Mouse (Mus musculus): Measurements from ENCODE around the gene Tmcc2. TPM values are rescaled to one million over a fixed set of nuclear protein-coding genes. Genes with fewer than 3 reads are reported as not detected.

Tmcc2 gene
- polyA plus RNA-seq, 1 experiment from 2014 or later = 33.3 TPM

DNA sequence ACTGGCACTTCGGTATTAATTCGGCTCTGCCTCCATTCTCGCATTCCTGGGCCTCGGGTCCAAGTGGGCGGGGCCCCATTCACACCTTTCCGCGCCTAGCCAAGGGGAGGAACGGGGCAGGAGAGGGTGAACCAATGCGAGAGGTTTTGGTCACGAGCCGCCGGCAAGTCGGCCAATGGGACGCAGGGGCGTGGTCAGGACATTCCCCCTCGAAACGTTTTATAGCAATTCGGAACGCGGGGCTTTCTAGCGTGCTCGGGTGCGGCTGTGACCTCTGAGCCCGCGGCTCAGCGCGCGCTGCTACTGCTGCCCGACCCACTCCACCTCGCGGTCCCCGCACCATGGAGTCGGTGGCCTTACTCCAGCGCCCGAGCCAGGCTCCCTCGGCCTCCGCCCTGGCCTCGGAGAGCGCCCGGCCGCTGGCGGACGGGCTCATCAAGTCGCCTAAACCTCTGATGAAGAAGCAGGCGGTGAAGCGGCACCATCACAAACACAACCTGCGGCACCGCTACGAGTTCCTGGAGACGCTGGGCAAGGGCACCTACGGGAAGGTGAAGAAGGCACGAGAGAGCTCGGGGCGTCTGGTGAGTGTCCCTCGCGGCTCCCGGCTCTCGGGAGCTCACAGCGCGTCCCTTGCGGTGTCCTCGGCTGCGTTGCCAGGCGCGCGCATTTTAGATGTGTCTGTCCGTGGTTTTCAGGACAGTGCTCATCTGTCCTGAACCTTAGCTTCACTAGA is 75.0 kb downstream of the Tmcc2 start, which contains the start of gene Nuak2:
TSS of gene Nuak2 (plus strand) at position 238 of the 736 bp plus-strand sequence.
- ATAC-seq (replicated peaks) = peak; percentile 82
- peak within 1 kb of the TSS; percentile 80 for H3K4me3 ChIP-seq
- H3K9me3 ChIP-seq = no peaks in the 10 kb centered on the region
- peak within 1 kb of the TSS; percentile 73 for H3K27ac ChIP-seq (replicated peaks)
- under 1% methylated on average over 67 of the region's 67 CpGs for WGBS
- H3K27me3 ChIP-seq = no peaks in the 10 kb centered on the region
- H3K36me3 ChIP-seq = no peaks in the 10 kb centered on the region
- peak within 1 kb of the TSS; percentile 74 for H3K4me2 ChIP-seq (replicated peaks)
- peak within 1 kb of the TSS; percentile 67 for H3K9ac ChIP-seq (replicated peaks)
- peaks cover 44% of the 10 kb centered on the region for H3K4me1 ChIP-seq

DNA sequence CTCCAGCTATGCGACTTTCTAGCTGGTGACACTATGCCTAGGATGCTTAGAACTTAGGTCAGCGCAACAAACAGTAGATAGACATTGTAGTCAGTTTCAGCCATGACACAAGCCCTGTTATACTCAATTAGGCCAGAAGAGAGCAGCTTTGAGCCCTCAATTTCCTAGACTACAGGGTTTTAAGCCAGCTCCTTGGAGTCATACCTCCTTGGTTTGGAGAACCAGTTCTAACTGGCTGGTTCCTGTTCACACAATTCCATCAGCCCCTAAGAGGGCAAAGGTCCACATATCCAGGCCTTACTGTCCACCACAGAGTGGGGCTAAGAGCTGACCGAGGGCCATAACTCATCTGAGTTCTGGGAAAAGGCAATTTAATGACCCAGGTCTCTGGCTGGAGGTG is 78.4 kb downstream of the Tmcc2 start:
- Histone ChIP-seq H3K36me3 (no peaks in the 10 kb centered on the region), H3K4me2 (replicated peaks) (no peak overlapping the region), H3K4me3 (no peak overlapping the region), H3K27ac (replicated peaks) (no peak overlapping the region), H3K9me3 (no peaks in the 10 kb centered on the region), H3K4me1 (peaks cover 20% of the 10 kb centered on the region), H3K27me3 (no peaks in the 10 kb centered on the region), H3K9ac (replicated peaks) (no peak overlapping the region)
- 55% methylated on average over 3 of the region's 3 CpGs for WGBS
- ATAC-seq (replicated peaks) = 0 out of 2 replicates have a peak, but pooled peaks have one; percentile 10

DNA sequence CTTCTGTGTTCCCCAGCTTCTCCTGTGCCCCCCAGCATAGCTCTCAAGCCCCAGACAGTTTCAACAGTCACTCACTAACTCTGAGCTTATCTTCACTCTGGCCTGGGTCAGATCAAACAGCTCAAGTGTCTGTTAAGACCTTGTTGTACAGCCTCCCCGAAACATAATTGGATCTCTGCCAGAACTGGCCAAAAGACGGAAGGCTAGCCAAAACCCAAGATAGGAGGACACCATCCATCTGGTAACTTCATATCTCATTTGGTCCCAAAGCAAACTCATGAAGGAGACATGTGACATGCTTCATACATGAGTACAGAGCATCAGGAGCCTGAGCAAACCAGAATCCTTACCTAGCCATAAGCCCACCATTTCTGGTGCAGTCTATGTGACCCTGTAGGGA is 79.0 kb downstream of the Tmcc2 start:
- peaks cover 13% of the 10 kb centered on the region for H3K4me1 ChIP-seq
- no peak for ATAC-seq (replicated peaks)
- no peaks in the 10 kb centered on the region for H3K36me3 ChIP-seq
- H3K4me2 ChIP-seq (replicated peaks) = no peak overlapping the region
- no peaks in the 10 kb centered on the region for H3K27me3 ChIP-seq
- H3K9me3 ChIP-seq = no peaks in the 10 kb centered on the region
- H3K4me3 ChIP-seq = no peak overlapping the region
- H3K27ac ChIP-seq (replicated peaks) = no peak overlapping the region
- no peak overlapping the region for H3K9ac ChIP-seq (replicated peaks)
- WGBS = 47% methylated on average over 2 of the region's 2 CpGs

DNA sequence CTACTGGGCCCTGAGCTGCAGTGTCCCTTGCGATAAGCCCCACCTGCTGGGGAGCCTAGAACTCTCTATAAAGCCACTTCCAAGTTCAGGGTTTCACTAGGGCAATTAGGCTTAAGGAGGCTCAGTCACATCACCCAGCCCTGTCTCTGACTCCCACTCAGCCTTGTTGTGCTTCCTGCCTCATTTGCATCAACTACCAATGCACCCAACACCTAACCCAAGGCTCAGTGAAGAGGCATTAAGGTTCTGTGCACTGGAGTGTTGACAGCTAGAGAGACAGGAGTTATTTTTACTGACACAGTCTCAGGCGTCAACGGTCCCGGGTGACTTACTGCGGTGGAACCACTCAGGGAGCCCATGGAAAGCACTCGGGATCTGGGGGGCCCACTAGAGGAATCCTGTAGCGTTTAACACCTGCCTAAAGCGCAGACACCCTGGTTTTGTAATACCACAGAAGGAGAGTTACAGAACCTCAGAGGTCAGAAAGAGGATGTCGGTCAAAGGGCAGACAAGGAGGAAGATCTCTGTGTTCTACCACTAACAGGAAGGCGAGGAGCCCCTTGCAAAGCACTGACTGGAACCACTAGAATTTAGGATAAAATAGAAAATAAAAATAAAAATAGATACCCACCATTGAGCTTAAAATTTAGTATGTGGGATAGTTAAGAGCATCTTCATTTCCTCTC is 79.8 kb downstream of the Tmcc2 start:
- no peaks in the 10 kb centered on the region for H3K9me3 ChIP-seq
- 82% methylated on average over 10 of the region's 10 CpGs for WGBS
- H3K9ac ChIP-seq (replicated peaks) = no peak overlapping the region
- H3K4me1 ChIP-seq = peaks cover 6% of the 10 kb centered on the region
- H3K4me3 ChIP-seq = no peak overlapping the region
- H3K36me3 ChIP-seq = no peaks in the 10 kb centered on the region
- no peak overlapping the region for H3K4me2 ChIP-seq (replicated peaks)
- no peak overlapping the region for H3K27ac ChIP-seq (replicated peaks)
- H3K27me3 ChIP-seq = no peaks in the 10 kb centered on the region
- ATAC-seq (replicated peaks) = no peak

DNA sequence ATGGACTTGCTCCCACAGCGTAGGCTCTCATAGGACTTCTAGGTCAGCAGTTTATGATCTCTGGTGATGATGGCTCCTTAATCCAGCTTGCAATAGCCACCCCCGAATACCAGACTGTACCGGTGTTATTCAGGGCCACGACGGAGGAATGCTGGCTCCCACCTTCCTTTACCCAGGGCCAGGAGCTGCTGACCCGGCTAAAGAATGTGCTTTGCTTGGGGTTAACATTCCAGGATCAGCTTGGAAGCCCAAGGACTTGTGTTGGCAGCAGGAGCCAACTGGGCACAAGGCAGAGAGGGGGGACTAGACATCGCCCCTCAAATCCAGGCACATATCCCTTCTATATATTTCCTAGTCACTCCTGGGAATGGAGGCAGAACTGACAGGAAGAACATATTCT is 80.3 kb downstream of the Tmcc2 start:
- Histone ChIP-seq H3K36me3 (no peaks in the 10 kb centered on the region), H3K4me1 (peaks cover 5% of the 10 kb centered on the region), H3K9me3 (no peaks in the 10 kb centered on the region), H3K27ac (replicated peaks) (no peak overlapping the region), H3K4me2 (replicated peaks) (no peak overlapping the region), H3K9ac (replicated peaks) (no peak overlapping the region), H3K4me3 (no peak overlapping the region), H3K27me3 (no peaks in the 10 kb centered on the region)
- 79% methylated on average over 7 of the region's 7 CpGs for WGBS
- ATAC-seq (replicated peaks) = no peak

DNA sequence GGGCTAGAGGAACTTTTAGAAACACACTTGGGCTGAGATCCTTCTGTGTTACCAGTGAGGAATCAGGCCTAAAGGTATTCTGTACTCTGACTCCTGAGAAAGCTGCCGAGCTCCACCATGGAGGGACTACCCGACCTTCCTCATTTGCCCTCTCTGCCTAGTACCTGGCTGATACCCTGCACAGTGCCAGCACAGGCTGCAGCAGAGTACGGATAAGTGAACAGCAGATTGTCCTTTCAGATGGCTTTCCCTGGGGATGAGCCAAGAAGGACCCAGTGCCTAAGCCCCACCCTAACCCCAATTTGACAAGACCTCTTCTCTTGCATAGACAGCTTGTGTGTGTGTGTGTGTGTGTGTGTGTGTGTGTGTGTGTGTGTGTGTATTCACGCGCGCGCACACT is 82.4 kb downstream of the Tmcc2 start:
- no peaks in the 10 kb centered on the region for H3K9me3 ChIP-seq
- H3K4me3 ChIP-seq = no peak overlapping the region
- H3K27me3 ChIP-seq = peaks cover 3% of the 10 kb centered on the region; the same call in 1 of the 2 replicates
- H3K9ac ChIP-seq (replicated peaks) = no peak overlapping the region
- WGBS = 77% methylated on average over 7 of the region's 7 CpGs
- H3K4me2 ChIP-seq (replicated peaks) = no peak overlapping the region
- H3K36me3 ChIP-seq = no peaks in the 10 kb centered on the region
- H3K4me1 ChIP-seq = no peaks in the 10 kb centered on the region
- H3K27ac ChIP-seq (replicated peaks) = no peak overlapping the region
- no peak for ATAC-seq (replicated peaks)

DNA sequence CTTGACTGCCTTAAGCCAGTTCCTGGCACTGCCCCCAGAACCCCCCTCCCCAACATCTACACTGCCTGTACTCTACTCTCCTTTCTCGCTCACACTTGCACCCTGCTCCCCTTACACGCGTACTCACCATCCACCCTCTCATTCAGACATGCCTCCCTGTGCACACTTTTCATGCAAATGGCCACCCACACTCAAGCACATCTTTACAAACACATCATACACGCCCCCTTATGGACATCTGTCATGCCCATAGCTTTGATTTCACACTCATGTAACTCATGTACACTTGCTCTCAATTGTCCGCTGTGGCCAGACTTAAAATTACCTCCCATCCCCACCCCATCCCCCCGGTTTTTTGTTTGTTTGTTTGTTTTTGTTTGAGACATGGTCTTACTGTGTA is 83.1 kb downstream of the Tmcc2 start:
- H3K27ac ChIP-seq (replicated peaks) = no peak overlapping the region
- no peaks in the 10 kb centered on the region for H3K36me3 ChIP-seq
- no peaks in the 10 kb centered on the region for H3K9me3 ChIP-seq
- H3K4me3 ChIP-seq = no peak overlapping the region
- H3K4me1 ChIP-seq = no peaks in the 10 kb centered on the region
- H3K4me2 ChIP-seq (replicated peaks) = no peak overlapping the region
- no peak for ATAC-seq (replicated peaks)
- 86% methylated on average over 6 of the region's 6 CpGs for WGBS
- no peak overlapping the region for H3K9ac ChIP-seq (replicated peaks)
- H3K27me3 ChIP-seq = peaks cover 3% of the 10 kb centered on the region; the same call in 1 of the 2 replicates

DNA sequence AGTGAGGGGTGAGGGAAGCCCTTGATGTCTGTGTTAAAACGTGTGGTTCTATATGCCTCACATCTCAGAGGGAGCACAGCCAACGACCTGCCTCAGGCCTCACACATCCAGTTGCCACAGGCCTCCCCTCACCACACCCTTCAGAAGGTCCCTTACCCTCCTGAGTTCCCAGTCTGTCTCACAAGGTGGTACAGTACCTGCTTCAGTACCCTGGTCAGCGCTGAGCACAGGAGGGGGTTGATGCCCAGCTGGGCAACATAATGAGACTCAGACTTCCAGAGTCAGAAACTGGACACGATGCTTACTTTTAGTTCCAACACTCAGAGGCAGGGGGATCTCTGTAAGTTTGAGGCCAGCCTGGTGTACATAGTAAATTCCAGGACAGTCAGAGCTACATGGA is 84.3 kb downstream of the Tmcc2 start:
- H3K4me3 ChIP-seq = no peak overlapping the region
- no peaks in the 10 kb centered on the region for H3K9me3 ChIP-seq
- H3K27ac ChIP-seq (replicated peaks) = no peak overlapping the region
- no peak overlapping the region for H3K9ac ChIP-seq (replicated peaks)
- H3K36me3 ChIP-seq = no peaks in the 10 kb centered on the region
- peaks cover 3% of the 10 kb centered on the region; the same call in 1 of the 2 replicates for H3K27me3 ChIP-seq
- no peaks in the 10 kb centered on the region for H3K4me1 ChIP-seq
- 28% methylated on average over 4 of the region's 4 CpGs for WGBS
- no peak overlapping the region for H3K4me2 ChIP-seq (replicated peaks)
- no peak for ATAC-seq (replicated peaks)

Other genes starting within 250 kb of the Tmcc2 start
- gene Lemd1, start 199.8 kb downstream of the Tmcc2 start, polyA plus RNA-seq (2015; fragmentation: Nextera tagmentation; extraction: Ambion mirVana) = 13.9 and 16.2 TPM in 2 replicates
- gene AC124108.1, start 199.8 kb downstream of the Tmcc2 start, polyA plus RNA-seq (2015; fragmentation: Nextera tagmentation; extraction: Ambion mirVana) = 2.5 and 2.8 TPM in 2 replicates
- gene Gm10188, start 161.5 kb downstream of the Tmcc2 start, polyA plus RNA-seq (2015; fragmentation: Nextera tagmentation; extraction: Ambion mirVana) = 0.56 and 0.60 TPM in 2 replicates
- 2.4 and 3.1 TPM in 2 replicates for gene Klhdc8a, start 92.7 kb downstream of the Tmcc2 start, polyA plus RNA-seq (2015; fragmentation: Nextera tagmentation; extraction: Ambion mirVana)
- 15.9 and 16.5 TPM in 2 replicates for gene Nuak2, start 75.2 kb downstream of the Tmcc2 start, polyA plus RNA-seq (2015; fragmentation: Nextera tagmentation; extraction: Ambion mirVana)
- gene Dstyk, start 26.3 kb upstream of the Tmcc2 start, polyA plus RNA-seq (2015; fragmentation: Nextera tagmentation; extraction: Ambion mirVana) = 11.3 and 13.2 TPM in 2 replicates
- 54.9 and 55.5 TPM in 2 replicates for gene Rbbp5, start 86.1 kb upstream of the Tmcc2 start, polyA plus RNA-seq (2015; fragmentation: Nextera tagmentation; extraction: Ambion mirVana)
- 1.3 and 1.5 TPM in 2 replicates for gene Tmem81, start 114.9 kb upstream of the Tmcc2 start, polyA plus RNA-seq (2015; fragmentation: Nextera tagmentation; extraction: Ambion mirVana)
- 117 and 137 TPM in 2 replicates for gene Cntn2, start 152.0 kb upstream of the Tmcc2 start, polyA plus RNA-seq (2015; fragmentation: Nextera tagmentation; extraction: Ambion mirVana)